Mouse (Mus musculus): Measurements from ENCODE around the gene Slc39a7. TPM values are rescaled to one million over a fixed set of nuclear protein-coding genes. Genes with fewer than 3 reads are reported as not detected.

Gene Slc39a7
- polyA plus RNA-seq, 2 experiments, result 25.1 to 28.1 TPM

GRCm38 (mm10) chr17:34075271-34075670, 43.8 kb upstream of the Slc39a7 start:
- no peak overlapping the region for H3K9ac ChIP-seq (replicated peaks)
- H3K27me3 ChIP-seq (ENCODE audit: control insufficient read depth, insufficient read depth, low read length), result peaks cover 17% of the 10 kb centered on the region
- H3K36me3 ChIP-seq (replicated peaks; ENCODE audit: control insufficient read depth, insufficient read depth, low read depth), result no peaks in the 10 kb centered on the region
- 25% methylated on average over 7 of the region's 7 CpGs for WGBS (ENCODE audit: insufficient replicate concordance)
- no peak for ATAC-seq (ENCODE audit: insufficient read depth)
- no peak overlapping the region for H3K4me3 ChIP-seq (ENCODE audit: insufficient read depth in 1 of 2, low read depth in 2 of 2, low read length in 2 of 2)
- no peak overlapping the region for H3K27ac ChIP-seq
- no peaks in the 10 kb centered on the region for H3K9me3 ChIP-seq (ENCODE audit: control insufficient read depth, low read length)
- no peak overlapping the region for H3K4me2 ChIP-seq (ENCODE audit: low read depth)
- no peaks in the 10 kb centered on the region for H3K4me1 ChIP-seq (replicated peaks; ENCODE audit: control insufficient read depth in 2 of 2, insufficient read depth in 2 of 2, low read length in 1 of 2)
- peak; percentile 68 for TF ChIP-seq CTCF (IDR thresholded peaks at IDR 0.05; ENCODE audit: low read depth)
- TF ChIP-seq EP300 (IDR thresholded peaks at IDR 0.05; ENCODE audit: low read depth), result no peak
- peak; percentile 25 to 48 (median 45) for DNase-seq (ENCODE audit: low read depth in 3 of 3, low spot score in 3 of 3)

GRCm38 (mm10) chr17:34072091-34072490, 40.6 kb upstream of the Slc39a7 start:
- 41% methylated on average over 5 of the region's 5 CpGs for WGBS (ENCODE audit: insufficient replicate concordance)
- H3K4me2 ChIP-seq (ENCODE audit: low read depth), result no peak overlapping the region
- TF ChIP-seq CTCF (IDR thresholded peaks at IDR 0.05; ENCODE audit: low read depth) (no peak), EP300 (IDR thresholded peaks at IDR 0.05; ENCODE audit: low read depth) (no peak)
- H3K4me3 ChIP-seq (ENCODE audit: insufficient read depth in 1 of 2, low read depth in 2 of 2, low read length in 2 of 2), result no peak overlapping the region
- DNase-seq (ENCODE audit: low read depth in 3 of 3, low spot score in 3 of 3) (no peak), ATAC-seq (ENCODE audit: insufficient read depth) (no peak)
- no peaks in the 10 kb centered on the region for H3K9me3 ChIP-seq (ENCODE audit: control insufficient read depth, low read length)
- no peaks in the 10 kb centered on the region for H3K36me3 ChIP-seq (replicated peaks; ENCODE audit: control insufficient read depth, insufficient read depth, low read depth)
- H3K27ac ChIP-seq, result no peak overlapping the region
- no peak overlapping the region for H3K9ac ChIP-seq (replicated peaks)
- no peaks in the 10 kb centered on the region for H3K4me1 ChIP-seq (replicated peaks; ENCODE audit: control insufficient read depth in 2 of 2, insufficient read depth in 2 of 2, low read length in 1 of 2)
- H3K27me3 ChIP-seq (ENCODE audit: control insufficient read depth, insufficient read depth, low read length), result peaks cover 13% of the 10 kb centered on the region

DNA sequence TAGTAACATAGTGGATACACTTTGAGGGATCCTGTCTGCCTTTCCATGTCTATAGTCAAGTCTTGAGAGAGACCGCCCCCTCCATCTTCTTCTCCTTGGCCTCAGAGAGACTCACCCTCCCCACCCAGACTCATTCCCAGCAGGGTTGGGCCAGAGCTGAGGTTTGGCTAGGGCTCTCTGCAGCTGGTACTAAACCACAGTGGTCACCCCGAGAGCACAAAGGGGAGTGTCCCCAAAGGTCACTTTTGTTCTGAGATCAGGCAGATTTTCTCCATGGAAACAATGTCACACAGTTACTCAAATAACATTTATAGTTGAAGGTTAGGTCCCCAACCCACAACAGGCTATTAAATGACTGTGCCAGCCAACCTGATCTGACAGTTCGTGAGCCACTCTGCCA, 37.4 kb upstream of the Slc39a7 start:
- WGBS (ENCODE audit: insufficient replicate concordance), result 48% methylated on average over 3 of the region's 3 CpGs
- TF ChIP-seq CTCF (IDR thresholded peaks at IDR 0.05; ENCODE audit: low read depth) (no peak), EP300 (IDR thresholded peaks at IDR 0.05; ENCODE audit: low read depth) (no peak)
- DNase-seq (ENCODE audit: low read depth in 3 of 3, low spot score in 3 of 3) (no peak), ATAC-seq (ENCODE audit: insufficient read depth) (no peak)
- H3K36me3 ChIP-seq (replicated peaks; ENCODE audit: control insufficient read depth, insufficient read depth, low read depth), result no peaks in the 10 kb centered on the region
- no peak overlapping the region for H3K9ac ChIP-seq (replicated peaks)
- no peak overlapping the region for H3K4me3 ChIP-seq (ENCODE audit: insufficient read depth in 1 of 2, low read depth in 2 of 2, low read length in 2 of 2)
- H3K4me1 ChIP-seq (replicated peaks; ENCODE audit: control insufficient read depth in 2 of 2, insufficient read depth in 2 of 2, low read length in 1 of 2), result no peaks in the 10 kb centered on the region
- H3K27me3 ChIP-seq (ENCODE audit: control insufficient read depth, insufficient read depth, low read length), result no peaks in the 10 kb centered on the region
- no peak overlapping the region for H3K27ac ChIP-seq
- H3K9me3 ChIP-seq (ENCODE audit: control insufficient read depth, low read length), result no peaks in the 10 kb centered on the region
- no peak overlapping the region for H3K4me2 ChIP-seq (ENCODE audit: low read depth)

GRCm38 (mm10) chr17:34057224-34057623, 25.7 kb upstream of the Slc39a7 start:
- no peak for ATAC-seq (ENCODE audit: insufficient read depth)
- DNase-seq (ENCODE audit: low read depth in 3 of 3, low spot score in 3 of 3), result no peak
- Histone ChIP-seq H3K4me1 (replicated peaks; ENCODE audit: control insufficient read depth in 2 of 2, insufficient read depth in 2 of 2, low read length in 1 of 2) (no peaks in the 10 kb centered on the region), H3K4me2 (ENCODE audit: low read depth) (no peak overlapping the region), H3K9me3 (ENCODE audit: control insufficient read depth, low read length) (no peaks in the 10 kb centered on the region), H3K27ac (no peak overlapping the region), H3K27me3 (ENCODE audit: control insufficient read depth, insufficient read depth, low read length) (no peaks in the 10 kb centered on the region), H3K4me3 (ENCODE audit: insufficient read depth in 1 of 2, low read depth in 2 of 2, low read length in 2 of 2) (no peak overlapping the region), H3K9ac (replicated peaks) (no peak overlapping the region), H3K36me3 (replicated peaks; ENCODE audit: control insufficient read depth, insufficient read depth, low read depth) (no peaks in the 10 kb centered on the region)
- TF ChIP-seq EP300 (IDR thresholded peaks at IDR 0.05; ENCODE audit: low read depth), result no peak
- TF ChIP-seq CTCF (IDR thresholded peaks at IDR 0.05; ENCODE audit: low read depth), result no peak
- 19% methylated on average over 6 of the region's 7 CpGs for WGBS (ENCODE audit: insufficient replicate concordance)

GRCm38 (mm10) chr17:34047404-34048050, 16.0 kb upstream of the Slc39a7 start:
- Histone ChIP-seq H3K9ac (replicated peaks) (no peak overlapping the region), H3K9me3 (ENCODE audit: control insufficient read depth, low read length) (no peaks in the 10 kb centered on the region), H3K4me1 (replicated peaks; ENCODE audit: control insufficient read depth in 2 of 2, insufficient read depth in 2 of 2, low read length in 1 of 2) (no peaks in the 10 kb centered on the region), H3K27ac (no peak overlapping the region), H3K4me2 (ENCODE audit: low read depth) (no peak overlapping the region), H3K36me3 (replicated peaks; ENCODE audit: control insufficient read depth, insufficient read depth, low read depth) (no peaks in the 10 kb centered on the region), H3K4me3 (ENCODE audit: insufficient read depth in 1 of 2, low read depth in 2 of 2, low read length in 2 of 2) (no peak overlapping the region), H3K27me3 (ENCODE audit: control insufficient read depth, insufficient read depth, low read length) (no peaks in the 10 kb centered on the region)
- no peak for DNase-seq (ENCODE audit: low read depth in 3 of 3, low spot score in 3 of 3)
- WGBS (ENCODE audit: insufficient replicate concordance), result 44% methylated on average over 5 of the region's 5 CpGs
- no peak for TF ChIP-seq CTCF (IDR thresholded peaks at IDR 0.05; ENCODE audit: low read depth)
- TF ChIP-seq EP300 (IDR thresholded peaks at IDR 0.05; ENCODE audit: low read depth), result no peak
- ATAC-seq (ENCODE audit: insufficient read depth), result no peak
